Mouse (Mus musculus) bone marrow macrophage, adult 2 months (primary cell): ENCODE data around the gene Ogfod3.

Source experiments
- CTCF ChIP-seq: IDR thresholded peaks from 2 replicates; pipeline ENCODE4 v1.5.1; 2012; ENCODE audit warnings: low read depth, mild to moderate bottlenecking, low read length, moderate library complexity
- POLR2A ChIP-seq: IDR thresholded peaks from 2 replicates; pipeline ENCODE4 v1.6.1; 2012; ENCODE audit warnings: mild to moderate bottlenecking, low read depth, low read length, borderline replicate concordance

- TF ChIP-seq CTCF (no peak), POLR2A (no peak)
Measured at GRCm38 (mm10) chr11:121160636-121161346, 43.7 kb downstream of the Ogfod3 start.
